Mouse (Mus musculus) midbrain, embryonic 14.5 days (tissue): ENCODE measurements around the gene Gm6880. TPM values are rescaled to one million over a fixed set of nuclear protein-coding genes. Genes with fewer than 3 reads are reported as not detected.
"Not testable (repeated sequence)": the region's sequence is repeated elsewhere in the genome, so short reads cannot be mapped to it uniquely, and the experiment has no call there.

Experiments used
- ATAC-seq: fragments of 200-750 bp; cut with Nextera tagmentation; 2 replicates; pipeline ENCODE4 v1.8.0; 2017; ENCODE audit warnings: moderate number of reproducible peaks, moderate library complexity; ENCODE audit not compliant: low FRiP score, low TSS enrichment
- DNase-seq: peaks from one replicate; pipeline ENCODE4 v3.0.0-alpha.2; 2015
- H3K27ac ChIP-seq: fragments of 300-500 bp; sonication (generic); replicated peaks from 2 replicates; pipeline ENCODE4 v1.5.1; 2014; ENCODE audit warnings: mild to moderate bottlenecking, low read depth, low read length, moderate library complexity
- H3K27me3 ChIP-seq: fragments of 300-500 bp; sonication (generic); 2 replicates; pipeline ENCODE4 v1.6.1; 2014; ENCODE audit warnings: low read length, control low read depth, mixed read lengths; ENCODE audit not compliant: control insufficient read depth, insufficient read depth
- H3K36me3 ChIP-seq: fragments of 300-500 bp; sonication (generic); 2 replicates; pipeline ENCODE4 v1.6.1; 2014; ENCODE audit warnings: low read length, control low read depth; ENCODE audit not compliant: control insufficient read depth, insufficient read depth
- H3K4me1 ChIP-seq: fragments of 300-500 bp; sonication (generic); 2 replicates; pipeline ENCODE4 v1.6.1; 2014; ENCODE audit warnings: mild to moderate bottlenecking, antibody characterized with exemption, low read length, control low read depth; ENCODE audit not compliant: control insufficient read depth, insufficient read depth
- H3K4me2 ChIP-seq: fragments of 300-500 bp; sonication (generic); 2 replicates; pipeline ENCODE4 v1.6.1; 2014; ENCODE audit warnings: mild to moderate bottlenecking, low read length, moderate library complexity
- H3K4me3 ChIP-seq: fragments of 300-500 bp; sonication (generic); replicated peaks from 2 replicates; pipeline ENCODE4 v1.5.1; 2014; ENCODE audit warnings: low read depth, low read length
- H3K9ac ChIP-seq: fragments of 300-500 bp; sonication (generic); replicated peaks from 2 replicates; pipeline ENCODE4 v1.6.1; 2014; ENCODE audit warnings: mild to moderate bottlenecking, low read length, moderate library complexity
- H3K9me3 ChIP-seq: fragments of 300-500 bp; sonication (generic); 2 replicates; pipeline ENCODE4 v1.6.1; 2016; ENCODE audit warnings: low read length, control low read depth, mixed read lengths; ENCODE audit not compliant: control insufficient read depth
- WGBS: fragments of 180-500 bp; shearing (Covaris S2); extraction: QIAGEN DNeasy Blood & Tissue Kit; methylation state at CpG from one replicate; pipeline ENCODE4 v1.1.7; 2014; 5-methylcytosine and 5-hydroxymethylcytosine counted together
- polyA plus RNA-seq: library from polyadenylated mRNA; unstranded; fragments of >200 nt; fragmentation: Nextera tagmentation; extraction: Ambion mirVana; gene quantifications from 2 replicates; pipeline ENCODE4 v1.2.1, GENCODE M21; 2014

Gene Gm6880
- 0.37 TPM in 1 of 2 replicates, not detected in the other for polyA plus RNA-seq

DNA sequence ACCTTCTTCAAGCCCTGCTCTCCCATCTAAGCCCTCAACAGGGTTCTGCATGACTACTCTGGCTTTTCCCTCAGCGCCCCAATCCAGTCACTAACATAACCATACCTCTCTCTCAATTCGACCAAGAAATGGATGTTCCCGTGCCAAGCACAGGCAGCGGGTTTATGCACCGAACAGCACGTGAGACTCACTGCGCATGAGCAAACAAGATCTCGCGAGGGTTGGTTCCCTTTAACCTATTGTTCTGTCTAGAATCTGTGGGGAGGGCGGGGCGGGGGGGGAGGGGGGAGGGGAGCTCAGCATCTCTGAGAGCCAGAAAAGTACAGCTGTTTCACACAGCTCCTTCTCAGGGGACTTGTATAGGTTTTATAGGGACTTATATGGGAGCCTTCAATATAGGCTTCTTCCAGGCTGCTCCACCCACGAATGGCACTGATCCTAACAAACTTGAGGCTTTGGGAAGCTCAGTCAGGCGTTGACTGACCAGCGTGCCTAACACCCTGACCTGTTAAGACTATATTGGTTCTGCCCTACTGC is at the start of gene Gm6880:
TSS of gene Gm6880 (minus strand) at position 51 of the 537 bp plus-strand sequence.
- 66% methylated on average over 14 of the region's 14 CpGs for WGBS

GRCm38 (mm10) chrX:74517461-74517860 is 36.3 kb upstream of the Gm6880 start:
- not testable (repeated sequence) for H3K36me3 ChIP-seq, ATAC-seq, H3K4me1 ChIP-seq, H3K27me3 ChIP-seq, H3K9me3 ChIP-seq, H3K4me2 ChIP-seq, DNase-seq, H3K4me3 ChIP-seq, H3K27ac ChIP-seq, H3K9ac ChIP-seq

More for the DNA sequence above, at the start of gene Gm6880:
- H3K27me3 ChIP-seq, ATAC-seq, H3K9me3 ChIP-seq, H3K9ac ChIP-seq, H3K27ac ChIP-seq, H3K4me1 ChIP-seq, DNase-seq, H3K4me2 ChIP-seq, H3K36me3 ChIP-seq, H3K4me3 ChIP-seq: not testable (repeated sequence)

- Histone ChIP-seq H3K9me3 (no peaks in the 10 kb centered on the region), H3K4me3 (no peak overlapping the region), H3K36me3 (no peaks in the 10 kb centered on the region), H3K4me1 (no peaks in the 10 kb centered on the region), H3K27me3 (no peaks in the 10 kb centered on the region), H3K4me2 (no peak overlapping the region), H3K9ac (no peak overlapping the region), H3K27ac (no peak overlapping the region)
- no peak; the same call in 1 of the 2 replicates for ATAC-seq
- DNase-seq, result peak; percentile 17
- WGBS, result 61% methylated on average over 1 of the region's 1 CpGs
Observed at GRCm38 (mm10) chrX:74497131-74497530, 15.9 kb upstream of the Gm6880 start.

DNA sequence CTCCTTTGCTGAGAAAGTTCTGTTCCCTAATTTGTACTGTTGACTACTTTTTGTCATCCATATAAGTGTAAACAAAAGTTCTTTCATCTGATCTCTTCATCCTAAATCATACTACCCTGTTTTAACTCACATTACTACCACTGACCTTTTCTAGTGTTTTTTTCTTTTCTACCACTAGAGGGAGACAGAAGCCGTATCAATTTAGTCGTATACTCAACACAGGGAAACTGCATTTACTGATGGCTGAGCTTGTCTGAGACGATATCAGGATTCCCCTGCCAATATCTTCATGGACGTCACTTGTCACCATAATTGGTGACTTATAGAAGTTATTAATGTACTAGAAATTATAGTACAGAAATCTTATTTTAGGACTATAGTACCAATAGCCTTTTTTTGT is 28.4 kb downstream of the Gm6880 start:
- Histone ChIP-seq H3K9me3 (no peaks in the 10 kb centered on the region), H3K4me1 (no peaks in the 10 kb centered on the region), H3K36me3 (0 out of 2 replicates have a peak, but pooled peaks cover 3% of the 10 kb centered on the region), H3K4me3 (no peak overlapping the region), H3K27ac (no peak overlapping the region), H3K9ac (no peak overlapping the region), H3K27me3 (no peaks in the 10 kb centered on the region), H3K4me2 (no peak overlapping the region)
- DNase-seq (peak; percentile 73), ATAC-seq (no peak)
- 10% methylated on average over 4 of the region's 4 CpGs for WGBS

GRCm38 (mm10) chrX:74451157-74451912 is 29.9 kb downstream of the Gm6880 start:
- 81% methylated on average over 4 of the region's 4 CpGs for WGBS
- H3K36me3 ChIP-seq, result 0 out of 2 replicates have a peak, but pooled peaks cover 5% of the 10 kb centered on the region
- no peak overlapping the region for H3K4me3 ChIP-seq
- no peaks in the 10 kb centered on the region for H3K4me1 ChIP-seq
- H3K9me3 ChIP-seq, result no peaks in the 10 kb centered on the region
- H3K4me2 ChIP-seq, result no peak overlapping the region
- H3K27me3 ChIP-seq, result no peaks in the 10 kb centered on the region
- no peak for ATAC-seq
- no peak overlapping the region for H3K27ac ChIP-seq
- DNase-seq, result no peak
- no peak overlapping the region for H3K9ac ChIP-seq

Other genes starting within 250 kb of the Gm6880 start
- 72.5 and 102 TPM in 2 replicates for gene Flna, start 231.6 kb downstream of the Gm6880 start, polyA plus RNA-seq
- 19.5 and 49.3 TPM in 2 replicates for gene Emd, start 226.7 kb downstream of the Gm6880 start, polyA plus RNA-seq
- 527 and 538 TPM in 2 replicates for gene Rpl10, start 210.6 kb downstream of the Gm6880 start, polyA plus RNA-seq
- 64.9 and 76.8 TPM in 2 replicates for gene Taz, start 199.5 kb downstream of the Gm6880 start, polyA plus RNA-seq
- gene Dnase1l1, start 199.1 kb downstream of the Gm6880 start, polyA plus RNA-seq, result 1.8 and 3.8 TPM in 2 replicates
- 220 and 235 TPM in 2 replicates for gene Atp6ap1, start 184.3 kb downstream of the Gm6880 start, polyA plus RNA-seq
- 615 and 857 TPM in 2 replicates for gene Gdi1, start 176.4 kb downstream of the Gm6880 start, polyA plus RNA-seq
- 43.2 and 44.1 TPM in 2 replicates for gene Fam50a, start 168.4 kb downstream of the Gm6880 start, polyA plus RNA-seq
- gene Plxna3, start 152.3 kb downstream of the Gm6880 start, polyA plus RNA-seq, result 56.6 and 57.8 TPM in 2 replicates
- 74.1 and 76.0 TPM in 2 replicates for gene Lage3, start 127.8 kb downstream of the Gm6880 start, polyA plus RNA-seq
- gene Ubl4a, start 108.2 kb downstream of the Gm6880 start, polyA plus RNA-seq, result 66.8 and 76.0 TPM in 2 replicates
- gene Slc10a3, start 108.0 kb downstream of the Gm6880 start, polyA plus RNA-seq, result 6.4 and 9.4 TPM in 2 replicates
- gene Fam3a, start 88.1 kb downstream of the Gm6880 start, polyA plus RNA-seq, result 31.0 and 33.0 TPM in 2 replicates
- 17.8 and 23.9 TPM in 2 replicates for gene Ikbkg, start 88.1 kb downstream of the Gm6880 start, polyA plus RNA-seq
- 55.6 and 59.5 TPM in 2 replicates for gene G6pdx, start 52.2 kb downstream of the Gm6880 start, polyA plus RNA-seq
- gene Olfr1326-ps1, start 93.5 kb upstream of the Gm6880 start, polyA plus RNA-seq, result not detected in 2 replicates
- gene Olfr1325, start 111.3 kb upstream of the Gm6880 start, polyA plus RNA-seq, result not detected in 2 replicates
- gene Gm5640, start 164.2 kb upstream of the Gm6880 start, polyA plus RNA-seq, result 0.17 TPM in 1 of 2 replicates, not detected in the other